8 mouse cellular contexts compared by ENCODE assay signal in the genomic region with DNA sequence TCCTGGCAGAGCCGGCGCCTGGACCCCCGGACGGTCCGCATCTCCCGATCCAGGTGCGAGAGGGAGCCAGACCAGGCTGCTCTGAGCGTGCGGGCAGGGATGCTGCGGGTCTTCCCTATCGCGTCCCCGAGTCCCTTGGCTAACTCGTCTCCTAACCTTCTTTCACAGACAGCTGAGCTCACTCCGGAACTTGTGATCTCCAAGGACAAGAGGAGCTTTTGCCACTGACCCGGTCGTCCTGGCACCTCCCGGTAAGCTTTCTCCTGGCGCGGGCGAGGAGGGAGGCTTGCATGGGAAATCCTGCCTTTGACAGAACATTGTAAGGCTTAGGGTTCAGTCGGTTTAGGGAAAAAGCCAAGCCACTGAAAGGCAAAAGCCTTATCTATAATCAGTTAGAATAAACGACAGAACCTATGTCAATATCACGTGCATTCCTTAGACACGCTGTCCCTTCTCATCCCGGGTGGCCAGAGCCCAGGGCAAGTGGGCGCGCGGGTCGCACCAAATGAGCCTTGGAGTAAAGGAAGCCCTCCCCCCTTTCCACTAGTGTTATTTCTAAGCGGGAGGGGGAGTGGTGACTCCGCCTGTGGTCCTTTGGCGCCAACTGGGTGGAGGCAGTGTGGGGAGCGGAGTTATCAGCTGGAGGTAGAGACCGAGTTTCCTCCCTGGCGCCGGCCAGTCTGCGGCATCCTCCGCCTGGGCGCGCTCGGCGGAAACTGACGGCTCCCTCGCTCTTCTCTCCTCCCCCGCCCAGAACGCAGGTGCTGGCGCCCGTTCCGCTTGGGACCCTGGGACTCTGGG. TPM values are rescaled to one million over a fixed set of nuclear protein-coding genes. Genes with fewer than 3 reads are reported as not detected.
A peak's percentile ranks its signal among the peaks of the same experiment; 100 is the strongest.
DNase-seq lines count a peak whose midpoint lies in the region; ATAC-seq and TF ChIP-seq lines count a peak whose summit lies in the region.

No protein-coding gene starts in this region.

- intact Hi-C loops in left cerebral cortex, postnatal 14 days (cut with DNase I), result loop anchor here (5.0 kb wide), 1 partner anchor 52 kb away; no protein-coding TSS in a partner anchor

- H3K79me2 ChIP-seq in CH12.LX (replicated peaks; ENCODE audit: control insufficient read depth, extremely low read depth, insufficient read depth, poor library complexity, severe bottlenecking), result peaks cover 4% of the 10 kb centered on the region; the same call in 1 of the 2 replicates

- 1% methylated on average over 50 of the region's 50 CpGs for WGBS in liver, embryonic 14.5 days (ENCODE audit: insufficient replicate concordance)

- peak; percentile 35 for TF ChIP-seq POLR2A in CH12.LX (IDR thresholded peaks at IDR 0.05; ENCODE audit: low read depth, low read length)

- peak overlapping the region; percentile 53 for H3K4me2 ChIP-seq in CH12.LX (ENCODE audit: insufficient read depth, low read depth, poor library complexity, severe bottlenecking)
- H3K4me2 ChIP-seq in liver, embryonic 14.5 days (ENCODE audit: low read depth), result peak overlapping the region; percentile 54

- peak overlapping the region; percentile 61 for H3K27ac ChIP-seq in CH12.LX (ENCODE audit: insufficient read depth, low read depth)
- H3K27ac ChIP-seq in liver, embryonic 14.5 days, result no peak overlapping the region

- peaks cover 67% of the 10 kb centered on the region for H3K27me3 ChIP-seq in CH12.LX (replicated peaks)
- H3K27me3 ChIP-seq in liver, embryonic 14.5 days (ENCODE audit: control insufficient read depth, insufficient read depth, low read length), result peaks cover 100% of the 10 kb centered on the region

- H3K4me3 ChIP-seq in CH12.LX (replicated peaks in 1 of 3; ENCODE audit: low read depth in 2 of 3, low read length in 2 of 3, poor library complexity in 1 of 3), result peak overlapping the region; percentile 57 to 81 (median 61)
- H3K4me3 ChIP-seq in liver, embryonic 14.5 days (ENCODE audit: insufficient read depth in 1 of 2, low read depth in 2 of 2, low read length in 2 of 2), result peak overlapping the region; percentile 54

- TF ChIP-seq EP300 in CH12.LX (IDR thresholded peaks at IDR 0.05; ENCODE audit: low read length), result no peak
- no peak for TF ChIP-seq EP300 in liver, embryonic 14.5 days (IDR thresholded peaks at IDR 0.05; ENCODE audit: low read depth)

- dilution Hi-C loops in CH12.LX (cut with MboI; ENCODE audit: extremely low pct_ligation_motif_present, extremely low pct_unique_long_range_greater_than_20kb, low sequenced_read_pairs), result no loop called here

- peak overlapping the region; percentile 69 for H3K9ac ChIP-seq in CH12.LX (ENCODE audit: insufficient read depth, low read depth)
- H3K9ac ChIP-seq in liver, embryonic 14.5 days (replicated peaks), result peak overlapping the region; percentile 50

- H3K4me1 ChIP-seq in CH12.LX (ENCODE audit: control insufficient read depth in 1 of 2, insufficient read depth in 2 of 2), result peaks cover 6 to 72% of the 10 kb centered on the region in 2 experiments
- peaks cover 4 to 25% of the 10 kb centered on the region in 2 experiments; a peak in 3 of 4 replicates for H3K4me1 ChIP-seq in liver, embryonic 14.5 days (replicated peaks; ENCODE audit: control insufficient read depth in 2 of 2, insufficient read depth in 2 of 2, low read length in 1 of 2)

- TF ChIP-seq CTCF in CH12.LX (conservative IDR thresholded peaks at IDR 0.05 in 1 of 2, IDR thresholded peaks at IDR 0.05 in 1 of 2; ENCODE audit: low read depth in 2 of 2, low read length in 2 of 2), result no peak
- TF ChIP-seq CTCF in liver, embryonic 14.5 days (IDR thresholded peaks at IDR 0.05; ENCODE audit: low read depth), result no peak

- no peaks in the 10 kb centered on the region for H3K9me3 ChIP-seq in CH12.LX (replicated peaks; ENCODE audit: low read length)
- no peaks in the 10 kb centered on the region for H3K9me3 ChIP-seq in liver, embryonic 14.5 days (ENCODE audit: control insufficient read depth, low read length)

- no peak for TF ChIP-seq RAD21 in CH12.LX (IDR thresholded peaks at IDR 0.05; ENCODE audit: low read depth, low read length)

- DNase-seq in CH12.LX (ENCODE audit: extremely low read depth), result peak; percentile 53
- peak; percentile 77 for DNase-seq in adrenal gland, postnatal 25 days
- peak; percentile 69 for DNase-seq in gastrocnemius, postnatal 10 days
- DNase-seq in induced T-regulatory cell, adult 2 months (ENCODE audit: low read depth), result peak; percentile 82
- DNase-seq in liver, embryonic 14.5 days (ENCODE audit: low read depth in 3 of 3, low spot score in 3 of 3), result no peak
- peak; percentile 44 to 71 for DNase-seq in natural killer cell, adult 2 months (ENCODE audit: low spot score in 2 of 2)
- DNase-seq in thymus, postnatal 0 days (ENCODE audit: low spot score), result peak; percentile 79
- DNase-seq in left cerebral cortex, postnatal 14 days (ENCODE audit: low spot score in 2 of 2), result no peak

- H3K36me3 ChIP-seq in CH12.LX (replicated peaks in 1 of 2; ENCODE audit: control insufficient read depth in 1 of 2, insufficient read depth in 1 of 2, low read length in 1 of 2), result no peaks in the 10 kb centered on the region
- no peaks in the 10 kb centered on the region for H3K36me3 ChIP-seq in liver, embryonic 14.5 days (replicated peaks; ENCODE audit: control insufficient read depth, insufficient read depth, low read depth)

- in situ Hi-C loops in CH12.LX (cut with MboI; ENCODE audit: low pct_ligation_motif_present, low pct_unique_long_range_greater_than_20kb, low sequenced_read_pairs), result loop anchor here (5.0 kb wide), 1 partner anchor 67 kb away; no protein-coding TSS in a partner anchor

- ATAC-seq in liver, embryonic 14.5 days (ENCODE audit: insufficient read depth), result peak; percentile 14; the same call in 1 of the 2 replicates

TF ChIP-seq in CH12.LX, 34 proteins besides CTCF, POLR2A, EP300 and RAD21 (continues in another document):
- no peak for TF ChIP-seq POLR2AphosphoS2 (IDR thresholded peaks at IDR 0.05; ENCODE audit: low read depth, low read length)
- TF ChIP-seq MYC (IDR thresholded peaks at IDR 0.05; ENCODE audit: low read depth, low read length), result no peak
- no peak for TF ChIP-seq IRF4 (IDR thresholded peaks at IDR 0.05; ENCODE audit: low read depth, low read length)
- no peak for TF ChIP-seq RCOR1 (conservative IDR thresholded peaks at IDR 0.05; ENCODE audit: low read depth, low read length)
- no peak for TF ChIP-seq MEF2A (IDR thresholded peaks at IDR 0.05; ENCODE audit: borderline replicate concordance, low read depth, low read length)
- TF ChIP-seq SMC3 (IDR thresholded peaks at IDR 0.05; ENCODE audit: low read depth, low read length), result no peak
- no peak for TF ChIP-seq CHD1 (IDR thresholded peaks at IDR 0.05; ENCODE audit: low read depth, low read length)
- TF ChIP-seq KAT2A (IDR thresholded peaks at IDR 0.05; ENCODE audit: insufficient replicate concordance, low read length), result no peak
- peak; percentile 87; the same call in 1 of the 2 replicates for TF ChIP-seq UBTF (IDR thresholded peaks at IDR 0.05; ENCODE audit: low read depth, low read length)
- TF ChIP-seq JUND (conservative IDR thresholded peaks at IDR 0.05; ENCODE audit: low read depth, low read length), result no peak
- TF ChIP-seq TBP (conservative IDR thresholded peaks at IDR 0.05; ENCODE audit: low read depth, low read length), result no peak
- peak; percentile 18; the same call in 1 of the 2 replicates for TF ChIP-seq MAZ (IDR thresholded peaks at IDR 0.05; ENCODE audit: low read depth, low read length)
- no peak for TF ChIP-seq PAX5 (IDR thresholded peaks at IDR 0.05; ENCODE audit: low read length)
- TF ChIP-seq USF1 (IDR thresholded peaks at IDR 0.05; ENCODE audit: low read depth, low read length), result no peak
- TF ChIP-seq JUN (IDR thresholded peaks at IDR 0.05; ENCODE audit: insufficient read depth, low read depth, low read length), result no peak
- TF ChIP-seq ZNF384 (IDR thresholded peaks at IDR 0.05; ENCODE audit: low read depth, low read length), result no peak
- TF ChIP-seq ZC3H11A (IDR thresholded peaks at IDR 0.05; ENCODE audit: low read depth, low read length), result no peak
- TF ChIP-seq HCFC1 (IDR thresholded peaks at IDR 0.05; ENCODE audit: low read depth, low read length), result no peak
- TF ChIP-seq GABPA (IDR thresholded peaks at IDR 0.05; ENCODE audit: insufficient replicate concordance, low read depth, low read length), result no peak
- no peak for TF ChIP-seq USF2 (conservative IDR thresholded peaks at IDR 0.05; ENCODE audit: low read depth, low read length)
- TF ChIP-seq E2F4 (IDR thresholded peaks at IDR 0.05; ENCODE audit: insufficient replicate concordance, low read depth, low read length), result no peak
- TF ChIP-seq MAFK (IDR thresholded peaks at IDR 0.05; ENCODE audit: insufficient replicate concordance, low read length), result no peak
- no peak for TF ChIP-seq MAX (IDR thresholded peaks at IDR 0.05; ENCODE audit: low read length)
- TF ChIP-seq NELFE (IDR thresholded peaks at IDR 0.05; ENCODE audit: low read depth, low read length), result no peak
- peak; percentile 13; the same call in 1 of the 2 replicates for TF ChIP-seq TCF12 (IDR thresholded peaks at IDR 0.05; ENCODE audit: low read depth, low read length)
- no peak for TF ChIP-seq ELF1 (IDR thresholded peaks at IDR 0.05; ENCODE audit: low read depth, low read length)
- TF ChIP-seq NRF1 (IDR thresholded peaks at IDR 0.05; ENCODE audit: low read depth, low read length), result no peak

RNA-seq across cellular contexts. Expression of gene Id3, which starts 1.0 kb away (rescaled TPM):
- total RNA-seq in CH12.LX (2012; rRNA removed) (41.1 and 85.5 TPM in 2 replicates), CH12.LX (2014; rRNA removed) (96.0 and 116 TPM in 2 replicates)
- 17.6 and 18.3 TPM in 2 replicates for polyA plus RNA-seq in CH12.LX (2012; ENCODE audit: insufficient read length, low read depth)
- 59.6 and 78.0 TPM in 2 replicates for total RNA-seq in adrenal gland, postnatal 25 days (2021)
- 10 to 100 TPM; 33.3 to 48.8 TPM for total RNA-seq in gastrocnemius, postnatal 10 days (2021)
- 23.0 and 29.8 TPM in 2 replicates for polyA plus RNA-seq in liver, embryonic 14.5 days (2012; rRNA removed)
- polyA plus RNA-seq in liver, embryonic 14.5 days (2014; fragmentation: Nextera tagmentation; extraction: Ambion mirVana), result 33.2 and 33.8 TPM in 2 replicates
- polyA plus RNA-seq in thymus, postnatal 0 days (2015; fragmentation: Nextera tagmentation; extraction: Ambion mirVana), result 262 and 327 TPM in 2 replicates
- 10 to 100 TPM; 30.2 to 53.1 TPM for total RNA-seq in left cerebral cortex, postnatal 14 days (2021)

RNA-seq across cellular contexts. Expression of gene E2f2, which starts 27.9 kb away (rescaled TPM):
- total RNA-seq in CH12.LX (2012; rRNA removed) (7.2 and 7.6 TPM in 2 replicates), CH12.LX (2014; rRNA removed) (4.4 and 4.9 TPM in 2 replicates)
- 3.9 and 6.1 TPM in 2 replicates for polyA plus RNA-seq in CH12.LX (2012; ENCODE audit: insufficient read length, low read depth)
- 4.1 and 4.8 TPM in 2 replicates for total RNA-seq in adrenal gland, postnatal 25 days (2021)
- total RNA-seq in gastrocnemius, postnatal 10 days (2021), result 10 to 100 TPM in 1 of 2 experiments, 1 to 10 TPM in 1; 6.9 to 11.0 TPM
- polyA plus RNA-seq in liver, embryonic 14.5 days (2012; rRNA removed), result 38.4 and 40.5 TPM in 2 replicates
- polyA plus RNA-seq in liver, embryonic 14.5 days (2014; fragmentation: Nextera tagmentation; extraction: Ambion mirVana), result 50.3 and 53.4 TPM in 2 replicates
- 58.9 and 64.1 TPM in 2 replicates for polyA plus RNA-seq in thymus, postnatal 0 days (2015; fragmentation: Nextera tagmentation; extraction: Ambion mirVana)
- under 1 TPM; 0.90 to 0.93 TPM for total RNA-seq in left cerebral cortex, postnatal 14 days (2021)

Comparison
In these comparisons a context has a peak if more than half of its experiments do, and no peak if none do; other contexts are left out.
1. DNase-seq: peak in CH12.LX (single experiment), adrenal gland, postnatal 25 days (single experiment), gastrocnemius, postnatal 10 days (single experiment), induced T-regulatory cell, adult 2 months (single experiment), natural killer cell, adult 2 months (2 of 2) and thymus, postnatal 0 days (single experiment); none in liver, embryonic 14.5 days (0 of 3) and left cerebral cortex, postnatal 14 days (0 of 2).